Mouse (Mus musculus) adrenal gland, adult 8-10 months (tissue): Measurements from ENCODE around the gene Eef1akmt2. TPM values are rescaled to one million over a fixed set of nuclear protein-coding genes. Genes with fewer than 3 reads are reported as not detected.

ENCODE experiments used
- DNase-seq: peaks from one replicate; pipeline ENCODE4 v3.0.0; 2022
- total RNA-seq, 4 experiments: library from RNA; stranded (reverse); gene quantifications; 2 replicates each; pipeline ENCODE4 v1.2.4; 2022

Eef1akmt2 gene
- total RNA-seq, 4 experiments from 2014 or later, result 25.1 to 38.6 (median 32.1) TPM

GRCm38 (mm10) chr7:132787496-132788190, 64.8 kb downstream of the Eef1akmt2 start:
- DNase-seq, result no peak

GRCm38 (mm10) chr7:132787022-132787421, 65.5 kb downstream of the Eef1akmt2 start:
- DNase-seq, result no peak

- no peak for DNase-seq
Observed at GRCm38 (mm10) chr7:132786522-132786921, 66.0 kb downstream of the Eef1akmt2 start.

GRCm38 (mm10) chr7:132786011-132786410, 66.5 kb downstream of the Eef1akmt2 start:
- no peak for DNase-seq

GRCm38 (mm10) chr7:132784101-132784500, 68.4 kb downstream of the Eef1akmt2 start:
- DNase-seq, result no peak

GRCm38 (mm10) chr7:132781850-132782249, 70.6 kb downstream of the Eef1akmt2 start:
- no peak for DNase-seq

GRCm38 (mm10) chr7:132781130-132781814, 71.2 kb downstream of the Eef1akmt2 start:
- no peak for DNase-seq

- no peak for DNase-seq
Observed at GRCm38 (mm10) chr7:132780611-132781010, 71.9 kb downstream of the Eef1akmt2 start.

GRCm38 (mm10) chr7:132778630-132779029, 73.8 kb downstream of the Eef1akmt2 start:
- DNase-seq, result no peak

GRCm38 (mm10) chr7:132777728-132778453, 74.6 kb downstream of the Eef1akmt2 start:
- no peak for DNase-seq

Other genes starting within 250 kb of the Eef1akmt2 start
- 10 to 100 TPM; 26.7 to 38.0 (median 29.8) TPM for gene Lhpp, start 242.0 kb downstream of the Eef1akmt2 start, total RNA-seq
- gene Fam53b, start 38.8 kb downstream of the Eef1akmt2 start, total RNA-seq, result 100 to 1,000 TPM in 1 of 4 experiments, 10 to 100 TPM in 3; 84.3 to 115 (median 87.7) TPM
- gene Abraxas2, start 6.6 kb upstream of the Eef1akmt2 start, total RNA-seq, result 10 to 100 TPM; 30.5 to 39.6 (median 34.8) TPM
- gene Zranb1, start 78.5 kb upstream of the Eef1akmt2 start, total RNA-seq, result 10 to 100 TPM; 33.4 to 37.8 (median 36.2) TPM